Mouse (Mus musculus) bone marrow macrophage, adult 2 months (primary cell): Measurements from ENCODE around the gene Serpina1f.

Experiments used
- CTCF ChIP-seq: IDR thresholded peaks from 2 replicates; pipeline ENCODE4 v1.5.1; 2012; ENCODE audit warnings: low read depth, mild to moderate bottlenecking, low read length, moderate library complexity
- POLR2A ChIP-seq: IDR thresholded peaks from 2 replicates; pipeline ENCODE4 v1.6.1; 2012; ENCODE audit warnings: mild to moderate bottlenecking, low read depth, low read length, borderline replicate concordance

DNA sequence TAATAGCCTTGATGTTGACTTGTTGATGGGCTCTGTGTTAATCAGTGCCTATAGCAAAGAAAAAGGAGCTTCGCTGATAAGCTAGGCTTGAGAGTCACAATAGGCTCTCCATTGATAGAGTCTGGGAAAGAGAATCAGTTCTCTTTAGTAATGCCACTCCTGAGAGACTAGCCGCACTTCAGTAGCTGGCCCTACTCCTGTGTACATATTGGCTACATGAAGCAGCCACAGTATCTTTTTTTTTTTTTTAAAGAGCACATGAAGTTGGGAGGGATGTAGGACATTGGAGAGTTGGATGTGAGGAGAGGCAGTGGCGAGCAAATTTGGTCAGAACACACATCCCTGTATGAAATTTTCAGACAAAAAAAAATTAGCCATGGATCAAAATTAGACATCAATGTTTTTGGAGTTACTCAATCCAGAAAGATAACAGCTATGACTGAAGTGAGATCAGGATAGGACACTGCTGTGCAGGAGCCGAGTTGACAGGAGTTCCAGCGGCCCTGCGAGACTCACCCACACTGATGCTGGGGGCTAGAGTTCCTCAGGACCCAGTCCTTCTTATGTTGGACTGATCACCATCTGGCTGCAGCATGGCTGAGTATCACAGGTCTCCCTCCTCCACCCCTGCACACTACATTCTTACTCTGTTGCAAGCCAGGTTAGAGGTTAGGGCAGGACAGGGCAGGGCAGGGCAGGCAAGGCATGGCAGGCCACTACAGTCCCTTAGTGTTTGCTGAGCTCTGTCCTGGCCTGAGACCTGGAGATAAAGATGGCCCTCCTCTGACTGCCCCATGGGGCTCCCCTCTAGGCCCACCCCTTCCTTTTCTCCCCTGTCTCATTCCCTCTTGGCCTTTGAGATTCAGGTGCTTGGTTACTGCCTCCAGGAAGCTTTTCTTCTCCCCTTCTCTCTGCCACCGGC, 39.9 kb downstream of the Serpina1f start:
- no peak for TF ChIP-seq POLR2A
- no peak for TF ChIP-seq CTCF
